Mouse (Mus musculus) embryonic stem cell, embryonic (primary cell): ENCODE measurements around the gene Rpl28.

ENCODE experiments used
- CTCF ChIA-PET, 4 experiments: fragments of 300-600 bp in 2 of 4; fragments of 350-600 bp in 2 of 4; sonication (Branson Sonifier 250); formaldehyde crosslinking; loops; one replicate each; lab custom pipeline; 2022; ENCODE audit warnings: inconsistent platforms in 2 of 4; lab: Charles Lee
- POLR2A ChIA-PET, 4 experiments: fragments of 300-600 bp in 2 of 4; fragments of 350-600 bp in 2 of 4; sonication (Branson Sonifier 250); formaldehyde crosslinking; loops; one replicate each; lab custom pipeline; 2022; ENCODE audit warnings: antibody characterized with exemption in 4 of 4, inconsistent platforms in 1 of 4; lab: Charles Lee

The Rpl28 gene

GRCm38 (mm10) chr7:4802247-4802646 lies 9.6 kb downstream of the Rpl28 start:
- ChIA-PET CTCF (interaction anchor here in 1 of 4 experiments (0.6 kb wide), 1 partner anchor 287 kb away, joined by 4 read pairs; no protein-coding TSS in a partner anchor), POLR2A (interaction anchor here (0.6 to 25.1 kb wide), 28 partner anchors 3 to 270 kb away, joined by 3 to 989 read pairs (median 4); partner anchors contain the start of genes Rpl28 (in 3 of the 4), Ube2s (in 3 of the 4), Cox6b2 (in 2 of the 4) and Tmem238 (in 2 of the 4))

DNA sequence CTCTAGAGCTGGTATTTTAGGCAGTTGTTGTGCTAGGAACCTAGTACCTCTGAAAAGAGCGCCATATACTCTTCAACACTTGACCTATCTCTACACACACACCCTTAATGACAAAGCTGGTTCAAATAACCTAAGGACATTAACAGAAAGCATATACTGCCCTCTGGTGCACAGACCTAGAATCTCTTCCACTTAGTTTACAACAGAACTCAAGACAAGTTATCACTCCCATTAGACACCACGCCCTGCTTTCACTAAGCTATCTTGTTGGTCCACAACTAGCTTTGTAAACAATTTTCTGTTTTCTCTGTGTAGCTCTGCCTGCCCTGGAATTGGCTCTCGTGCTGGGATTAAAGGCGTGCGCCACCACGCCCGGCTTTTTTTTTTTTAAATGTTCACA lies 14.0 kb downstream of the Rpl28 start:
- ChIA-PET CTCF (interaction anchor here (0.5 to 1.8 kb wide), 37 partner anchors 11 to 362 kb away, joined by 3 to 12 read pairs (median 3); partner anchors contain the start of genes Cox6b2 (in 1 of the 4), Hspbp1 (in 1 of the 4), Isoc2a (in 1 of the 4) and Kmt5c (in 1 of the 4)), POLR2A (interaction anchor here (0.5 to 25.1 kb wide), 91 partner anchors 3 to 670 kb away, joined by 3 to 989 read pairs (median 4); partner anchors contain the start of genes Rpl28 (in 4 of the 4), Isoc2a (in 3 of the 4), Cox6b2 (in 2 of the 4) and Hspbp1 (in 2 of the 4))

GRCm38 (mm10) chr7:4811131-4811530 lies 18.5 kb downstream of the Rpl28 start:
- ChIA-PET POLR2A (interaction anchor here (0.7 to 25.1 kb wide), 83 partner anchors 2 to 674 kb away, joined by 3 to 989 read pairs (median 19); partner anchors contain the start of genes Rpl28 (in 4 of the 4), Isoc2a (in 3 of the 4), Kmt5c (in 3 of the 4) and Shisa7 (in 3 of the 4)), CTCF (interaction anchor here in 1 of 4 experiments (0.9 kb wide), 1 partner anchor 89 kb away, joined by 5 read pairs; no protein-coding TSS in a partner anchor)

DNA sequence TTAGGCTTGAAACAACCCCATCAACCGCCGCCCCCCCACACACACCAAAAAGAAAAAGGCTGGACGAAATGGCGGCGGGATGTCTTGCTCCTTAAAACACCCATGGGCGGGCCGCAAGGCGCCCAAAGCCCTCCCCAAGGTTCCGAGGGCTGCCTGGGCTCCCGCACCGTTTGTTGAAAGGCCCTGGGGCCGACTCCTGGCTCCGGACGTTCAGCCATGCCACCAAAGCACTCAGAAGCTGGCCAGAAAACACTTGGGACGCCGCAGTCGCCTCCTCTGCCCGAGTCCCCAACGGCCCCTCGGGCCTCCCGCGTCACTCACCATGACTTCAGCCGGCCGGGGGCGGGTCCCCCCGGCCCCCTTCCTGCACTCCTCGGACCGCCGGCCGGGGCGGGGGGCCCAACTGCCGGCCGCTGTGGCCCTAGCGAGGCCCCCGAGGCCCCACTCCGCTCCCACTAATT lies 19.2 kb downstream of the Rpl28 start:
- ChIA-PET CTCF (interaction anchor here in 1 of 4 experiments (1.1 to 1.8 kb wide), 4 partner anchors 100 to 304 kb away, joined by 4 to 9 read pairs (median 7); no protein-coding TSS in a partner anchor), POLR2A (interaction anchor here (0.6 to 25.1 kb wide), 202 partner anchors 2 to 1964 kb away, joined by 3 to 989 read pairs (median 8); partner anchors contain the start of genes Cox6b2 (in 3 of the 4), Hspbp1 (in 3 of the 4), Isoc2a (in 3 of the 4) and Kmt5c (in 3 of the 4))

GRCm38 (mm10) chr7:4812303-4813104 lies 19.8 kb downstream of the Rpl28 start, which contains the start of gene Ube2s:
Gene Ube2s, minus strand, starts transcription at chr7:4812590.
- POLR2A ChIA-PET, result interaction anchor here (0.5 to 23.6 kb wide), 337 partner anchors 8 to 1964 kb away, joined by 3 to 989 read pairs (median 5); partner anchors contain the start of genes Rpl28 (in 4 of the 4), Cox6b2 (in 3 of the 4), Dnaaf3 (in 3 of the 4) and Fiz1 (in 3 of the 4)

GRCm38 (mm10) chr7:4813105-4813791 lies 20.6 kb downstream of the Rpl28 start:
- CTCF ChIA-PET, result interaction anchor here in 2 of 4 experiments (0.6 to 1.8 kb wide), 13 partner anchors 9 to 305 kb away, joined by 3 to 10 read pairs (median 5); partner anchors contain the start of genes Cox6b2 (in 1 of the 2), Rpl28 (in 1 of the 2) and Sbk2 (in 1 of the 2)
- POLR2A ChIA-PET, result interaction anchor here (0.6 to 23.6 kb wide), 318 partner anchors 7 to 1916 kb away, joined by 3 to 989 read pairs (median 6); partner anchors contain the start of genes Rpl28 (in 4 of the 4), Cox6b2 (in 3 of the 4), Dnaaf3 (in 3 of the 4) and Fiz1 (in 3 of the 4)

More at GRCm38 (mm10) chr7:4812303-4813104, 19.8 kb downstream of the Rpl28 start, which contains the start of gene Ube2s:
- CTCF ChIA-PET, result interaction anchor here in 2 of 4 experiments (0.5 to 1.8 kb wide), 14 partner anchors 10 to 1343 kb away, joined by 3 to 10 read pairs (median 4); partner anchors contain the start of genes Cox6b2 (in 1 of the 2), Rpl28 (in 1 of the 2), Sbk2 (in 1 of the 2) and Zfp787 (in 1 of the 2)

- ChIA-PET POLR2A (interaction anchor here in 3 of 4 experiments (0.6 to 23.6 kb wide), 19 partner anchors 8 to 1576 kb away, joined by 3 to 989 read pairs (median 5); partner anchors contain the start of genes Rpl28 (in 2 of the 3), Fiz1 (in 1 of the 3), Gm44973 (in 1 of the 3) and Kmt5c (in 1 of the 3)), CTCF (interaction anchor here in 1 of 4 experiments (1.5 kb wide), 1 partner anchor 124 kb away, joined by 3 read pairs; no protein-coding TSS in a partner anchor)
Measured at GRCm38 (mm10) chr7:4816559-4816958, 23.9 kb downstream of the Rpl28 start.

DNA sequence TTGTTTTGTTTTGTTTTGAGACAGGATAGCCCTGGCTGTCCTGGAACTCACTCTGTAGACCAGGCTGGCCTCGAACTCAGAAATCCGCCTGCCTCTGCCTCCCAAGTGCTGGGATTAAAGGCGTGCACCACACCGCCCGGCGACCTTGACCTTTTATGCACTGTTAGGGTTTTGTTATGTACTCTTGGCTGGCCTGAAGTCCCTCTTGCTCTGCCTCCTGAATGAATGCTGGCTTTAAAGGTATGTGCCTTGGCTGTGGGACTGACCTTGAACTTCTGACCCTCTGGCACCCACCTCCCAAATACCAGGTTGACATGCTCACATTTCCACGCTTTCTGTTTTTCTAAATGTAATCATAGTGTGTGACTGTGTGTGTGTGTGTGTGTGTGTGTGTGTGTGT lies 28.3 kb downstream of the Rpl28 start:
- POLR2A ChIA-PET, result interaction anchor here in 3 of 4 experiments (0.6 to 23.6 kb wide), 36 partner anchors 8 to 209 kb away, joined by 3 to 989 read pairs (median 4); partner anchors contain the start of genes Isoc2a (in 3 of the 3), Ube2s (in 3 of the 3), Rpl28 (in 2 of the 3) and Shisa7 (in 2 of the 3)
- CTCF ChIA-PET, result interaction anchor here in 1 of 4 experiments (0.9 kb wide), 1 partner anchor 136 kb away, joined by 4 read pairs; the partner anchor contains the start of gene Hspbp1

- POLR2A ChIA-PET, result interaction anchor here (0.5 to 22.0 kb wide), 62 partner anchors 9 to 1351 kb away, joined by 3 to 646 read pairs (median 7); partner anchors contain the start of genes Ube2s (in 4 of the 4), Cox6b2 (in 3 of the 4), Rpl28 (in 3 of the 4) and Ccdc106 (in 2 of the 4)
- CTCF ChIA-PET, result interaction anchor here in 3 of 4 experiments (1.1 to 2.3 kb wide), 4 partner anchors 9 to 15 kb away, joined by 3 to 10 read pairs (median 6); partner anchors contain the start of gene Ube2s (in 1 of the 3)
Measured at GRCm38 (mm10) chr7:4821690-4822089, 29.0 kb downstream of the Rpl28 start.

DNA sequence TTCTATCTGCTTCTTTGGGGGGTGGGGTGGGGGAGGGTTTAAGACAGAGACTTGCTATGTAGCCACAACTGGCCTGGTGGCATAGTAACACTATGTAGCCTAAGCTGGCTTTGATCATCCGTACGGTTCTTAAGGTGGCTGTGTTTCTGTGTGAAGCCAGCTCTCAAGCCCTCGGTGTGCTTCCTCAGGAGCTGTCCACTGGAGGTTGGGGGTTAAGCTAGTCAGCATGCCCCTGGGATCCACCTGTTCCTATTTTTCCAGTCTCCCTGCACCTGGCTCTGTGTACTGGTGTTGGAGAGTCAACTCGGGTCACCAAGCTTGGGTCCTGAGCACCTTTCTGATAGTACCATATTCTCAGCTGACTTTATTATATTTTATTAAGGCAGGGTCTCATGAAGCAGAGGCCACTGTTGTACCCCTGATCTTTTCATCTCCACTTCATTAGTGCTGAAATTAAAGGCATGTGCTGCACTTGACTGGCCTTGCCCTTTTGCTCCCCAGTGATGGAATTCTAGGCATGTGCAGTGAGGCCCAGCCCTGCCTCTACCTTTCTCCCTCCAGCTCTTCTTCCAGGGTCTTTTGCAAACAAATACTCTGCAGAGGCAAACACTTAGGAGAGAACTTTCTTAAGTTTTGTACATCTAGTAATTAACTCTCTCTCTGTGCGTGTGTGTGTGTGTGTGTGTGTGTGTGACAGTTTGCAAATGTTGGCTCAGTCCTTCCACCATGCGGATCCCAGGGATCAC lies 29.7 kb downstream of the Rpl28 start:
- POLR2A ChIA-PET, result interaction anchor here (0.5 to 22.0 kb wide), 97 partner anchors 8 to 1621 kb away, joined by 3 to 646 read pairs (median 5); partner anchors contain the start of genes Ube2s (in 4 of the 4), Cox6b2 (in 3 of the 4), Fiz1 (in 3 of the 4) and Kmt5c (in 3 of the 4)

GRCm38 (mm10) chr7:4825365-4825764 lies 32.7 kb downstream of the Rpl28 start:
- POLR2A ChIA-PET, result interaction anchor here (0.6 to 22.0 kb wide), 42 partner anchors 8 to 249 kb away, joined by 3 to 646 read pairs (median 5); partner anchors contain the start of genes Ube2s (in 4 of the 4), Isoc2a (in 3 of the 4), Rpl28 (in 3 of the 4) and Shisa7 (in 3 of the 4)

More for the DNA sequence above, 29.7 kb downstream of the Rpl28 start:
- CTCF ChIA-PET, result interaction anchor here (0.6 to 2.3 kb wide), 12 partner anchors 10 to 80 kb away, joined by 3 to 10 read pairs (median 3); partner anchors contain the start of genes Rpl28 (in 1 of the 4) and Ube2s (in 1 of the 4)

DNA sequence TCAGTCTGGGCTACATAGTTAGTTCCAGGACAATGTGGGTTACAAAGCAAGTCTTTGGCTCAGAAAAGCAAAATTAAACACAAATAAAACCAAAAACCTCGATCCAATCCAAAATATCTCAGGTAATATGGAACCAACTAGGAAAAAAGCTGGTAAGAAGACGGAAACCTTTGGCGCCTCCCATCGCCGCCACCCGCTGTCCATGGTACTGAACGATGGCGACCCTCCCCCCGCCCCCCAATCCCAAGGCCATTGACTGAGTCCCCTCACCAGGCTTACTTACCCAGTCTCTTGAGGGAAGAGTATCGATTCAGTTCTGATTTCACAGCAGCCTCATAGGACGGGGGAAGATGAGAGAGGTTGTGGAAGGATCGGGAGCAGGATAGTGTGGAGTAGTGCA lies 37.8 kb downstream of the Rpl28 start:
- CTCF ChIA-PET, result interaction anchor here in 2 of 4 experiments (0.5 to 0.6 kb wide), 2 partner anchors 104 kb away, joined by 3 read pairs; no protein-coding TSS in a partner anchor
- POLR2A ChIA-PET, result interaction anchor here (0.6 to 22.0 kb wide), 34 partner anchors 8 to 1487 kb away, joined by 3 to 646 read pairs (median 4); partner anchors contain the start of genes Ube2s (in 4 of the 4), Rpl28 (in 2 of the 4), Shisa7 (in 2 of the 4) and Cox6b2 (in 1 of the 4)

More at GRCm38 (mm10) chr7:4825365-4825764, 32.7 kb downstream of the Rpl28 start:
- CTCF ChIA-PET, result interaction anchor here in 2 of 4 experiments (1.6 to 2.0 kb wide), 2 partner anchors 11 to 75 kb away, joined by 5 to 6 read pairs; no protein-coding TSS in a partner anchor

DNA sequence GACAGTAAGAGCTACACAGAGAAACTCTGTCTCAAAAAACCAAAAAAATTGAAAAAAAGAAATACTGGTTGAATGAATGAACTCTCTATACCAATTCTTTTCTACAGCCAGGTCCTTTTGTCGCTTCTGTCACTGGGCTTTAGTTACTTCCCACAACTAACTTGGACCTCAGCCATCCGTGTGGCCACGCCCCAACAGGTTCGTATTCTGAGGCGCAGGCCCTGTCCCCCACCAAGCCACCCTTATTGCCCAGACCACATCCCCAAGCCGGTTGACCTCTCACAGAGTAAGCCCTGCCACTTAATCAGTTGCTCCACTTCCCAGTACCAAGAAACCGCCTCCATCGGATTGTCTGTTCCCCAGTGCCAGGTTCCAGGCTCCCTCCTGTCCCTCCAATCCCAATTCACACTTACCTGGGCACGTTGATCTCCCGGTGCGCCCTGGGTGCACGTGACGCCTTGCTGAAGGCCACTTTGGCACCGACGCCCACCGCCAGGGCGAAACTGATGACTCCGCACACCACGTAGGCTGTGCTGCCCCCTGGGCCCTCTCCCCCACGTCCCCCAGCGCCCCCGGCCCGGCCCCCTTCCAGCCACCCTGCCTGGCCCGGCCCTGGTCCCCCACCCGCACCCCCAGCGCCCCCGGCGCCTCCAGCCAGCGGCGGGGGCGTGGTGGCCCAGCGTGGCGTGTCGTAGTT lies 43.1 kb downstream of the Rpl28 start:
- CTCF ChIA-PET, result interaction anchor here (0.5 to 2.8 kb wide), 8 partner anchors 9 to 97 kb away, joined by 3 to 12 read pairs (median 6); no protein-coding TSS in a partner anchor
- POLR2A ChIA-PET, result interaction anchor here in 3 of 4 experiments (1.0 to 22.0 kb wide), 41 partner anchors 9 to 179 kb away, joined by 3 to 646 read pairs (median 5); partner anchors contain the start of genes Isoc2a (in 3 of the 3), Rpl28 (in 3 of the 3), Shisa7 (in 3 of the 3) and Ube2s (in 3 of the 3)
